Mouse (Mus musculus): Measurements from ENCODE around the gene Fkbp15.
"Not testable (repeated sequence)": the region's sequence is repeated elsewhere in the genome, so short reads cannot be mapped to it uniquely, and the experiment has no call there.

The Fkbp15 gene

DNA sequence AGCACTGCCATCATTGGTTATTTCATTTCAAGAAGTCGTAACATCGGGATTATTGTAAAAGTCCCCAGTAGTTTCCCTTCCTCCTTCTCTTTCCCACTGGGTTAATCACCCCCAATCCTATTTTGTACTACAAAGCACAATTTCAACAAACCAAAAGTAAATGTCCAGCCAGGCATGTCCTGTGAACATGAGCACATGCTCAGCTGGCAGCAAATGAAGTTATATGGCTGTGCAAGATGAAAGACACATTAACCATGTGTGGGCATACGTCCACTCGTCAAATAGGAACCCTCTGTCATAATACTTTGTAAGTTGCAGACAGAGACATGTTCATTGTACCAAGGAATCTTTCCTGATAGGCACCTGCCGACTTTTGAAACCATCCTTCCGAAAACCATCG is 77.4 kb downstream of the Fkbp15 start:
- no peak for DNase-seq (ENCODE audit: low spot score in 2 of 2)

DNA sequence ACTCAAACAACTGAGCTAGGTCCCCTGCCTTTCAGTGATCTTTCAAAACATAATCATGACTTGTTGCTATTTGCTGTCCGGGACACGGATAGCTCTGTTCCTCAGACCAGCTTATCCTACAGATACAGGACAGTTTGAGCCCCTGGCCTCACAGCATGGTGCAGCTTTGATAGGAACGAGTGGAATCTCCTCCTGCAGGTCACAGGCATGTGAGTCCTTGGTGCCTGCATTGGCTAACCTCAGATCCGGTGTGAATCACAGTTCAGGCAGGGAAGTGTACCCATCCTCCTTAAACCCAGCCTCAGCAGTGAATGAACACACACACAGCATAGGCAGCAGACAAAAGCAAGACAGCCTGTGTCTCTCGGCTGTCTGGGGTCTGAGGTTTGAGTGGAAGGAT is 79.0 kb downstream of the Fkbp15 start:
- DNase-seq (ENCODE audit: low spot score in 2 of 2): peak in 1 of 2 experiments; percentile 5

- peak in 1 of 2 experiments; percentile 2 for DNase-seq (ENCODE audit: low spot score in 2 of 2)
Observed at GRCm38 (mm10) chr4:62278081-62278480, 82.3 kb downstream of the Fkbp15 start.

- DNase-seq (ENCODE audit: low spot score in 2 of 2): peak in 1 of 2 experiments; percentile 6
Observed at GRCm38 (mm10) chr4:62277222-62277621, 83.1 kb downstream of the Fkbp15 start.

DNA sequence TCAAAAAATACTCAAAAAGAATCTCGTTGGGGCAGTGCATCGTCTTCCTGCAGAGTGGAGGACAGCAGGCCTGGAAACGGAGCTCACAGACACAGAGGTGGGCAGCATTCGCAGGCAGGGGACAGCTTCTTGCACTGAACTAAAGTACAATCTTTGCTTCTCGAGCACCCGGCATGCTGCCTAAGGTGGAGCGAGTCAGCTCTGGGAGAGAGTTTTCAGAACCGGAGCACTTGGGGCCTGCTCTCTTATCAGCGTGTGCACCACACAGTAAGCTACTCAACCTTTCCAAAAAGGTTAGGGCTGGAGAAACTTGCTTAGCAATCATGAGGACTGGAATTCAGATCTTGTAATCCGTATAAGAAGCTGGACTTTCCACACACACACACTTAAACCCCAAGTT is 83.7 kb downstream of the Fkbp15 start:
- DNase-seq (ENCODE audit: low spot score in 2 of 2): peak in 1 of 2 experiments; percentile 7

DNA sequence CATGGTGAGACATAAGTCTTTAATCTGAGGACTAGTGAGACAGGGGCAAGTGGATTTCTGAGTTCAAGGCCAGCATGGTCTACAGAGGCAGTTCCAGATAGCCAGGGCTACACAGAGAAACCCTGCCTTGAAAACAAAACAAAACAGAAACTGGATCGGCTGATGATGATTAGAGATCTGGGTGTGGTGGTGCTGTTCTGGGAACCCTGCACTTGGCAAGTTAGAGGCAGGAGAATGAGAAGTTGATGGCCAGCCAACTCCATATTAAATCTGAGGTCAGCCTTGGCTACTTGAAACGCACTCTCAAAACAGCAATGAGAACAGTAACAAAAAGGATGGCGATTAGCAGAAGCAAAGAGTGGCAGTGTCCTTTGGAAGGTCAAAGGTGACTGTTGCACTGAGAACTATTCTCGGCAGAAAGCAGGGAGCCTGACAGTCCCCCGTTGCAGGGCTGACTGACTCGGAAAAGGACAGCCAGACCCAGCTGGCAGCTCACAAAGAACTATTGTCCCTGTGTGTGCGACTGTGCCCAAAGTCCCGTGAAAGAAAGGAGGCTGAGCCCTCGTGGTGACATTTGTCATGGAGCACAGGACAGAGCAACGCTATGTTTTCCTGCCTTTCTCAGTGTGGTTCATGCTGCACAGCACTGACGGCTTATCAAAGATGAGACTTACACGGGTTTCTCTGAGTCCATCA is 85.4 kb downstream of the Fkbp15 start:
- DNase-seq (ENCODE audit: low spot score in 2 of 2): peak in 1 of 2 experiments; percentile 9

GRCm38 (mm10) chr4:62273916-62274315 is 86.4 kb downstream of the Fkbp15 start:
- peak in 1 of 2 experiments; percentile 4 for DNase-seq (ENCODE audit: low spot score in 2 of 2)

DNA sequence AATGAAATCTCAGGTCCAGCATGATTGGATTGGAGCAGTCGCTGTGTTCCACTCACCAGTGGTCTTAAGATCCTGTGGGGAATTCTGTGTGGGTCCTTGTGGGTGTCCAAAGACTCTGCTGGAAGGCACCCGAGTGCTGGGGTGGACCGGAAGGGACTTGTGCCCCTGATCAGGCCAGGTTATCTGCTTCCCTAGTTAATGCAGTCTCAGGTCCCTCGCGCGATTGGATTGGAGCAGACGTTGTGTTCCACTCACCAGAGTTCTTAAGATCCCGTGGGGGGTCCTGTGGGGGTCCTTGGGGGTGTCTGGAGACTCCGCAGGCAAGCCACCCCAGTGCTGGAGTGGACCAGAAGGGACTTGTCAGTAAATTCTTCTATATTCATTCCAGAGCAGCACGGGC is 87.7 kb downstream of the Fkbp15 start:
- DNase-seq (ENCODE audit: low spot score in 2 of 2): peak in 1 of 2 experiments; percentile 9

GRCm38 (mm10) chr4:62267101-62267500 is 93.2 kb downstream of the Fkbp15 start:
- no peak for DNase-seq (ENCODE audit: low spot score in 2 of 2)

DNA sequence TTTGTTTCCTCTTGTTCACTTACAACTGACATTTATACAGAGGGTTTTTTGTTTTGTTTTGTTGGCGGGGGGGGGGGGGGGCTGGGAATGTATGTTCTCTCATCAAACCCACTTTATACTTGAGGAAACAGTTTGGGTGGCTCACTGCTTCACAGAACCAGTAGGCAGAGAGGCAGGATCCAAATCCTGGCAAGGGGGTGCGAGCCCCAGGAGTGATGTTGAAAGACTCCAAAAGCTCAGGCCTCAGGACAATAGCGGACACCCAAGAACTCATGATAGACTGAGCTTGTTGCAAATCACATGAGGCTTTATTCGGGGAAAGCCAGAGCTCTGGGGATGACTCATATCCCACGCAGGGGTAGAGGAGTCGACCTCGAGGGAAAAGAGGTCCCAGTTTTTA is 94.3 kb downstream of the Fkbp15 start:
- DNase-seq (ENCODE audit: low spot score in 2 of 2): not testable (repeated sequence)

DNA sequence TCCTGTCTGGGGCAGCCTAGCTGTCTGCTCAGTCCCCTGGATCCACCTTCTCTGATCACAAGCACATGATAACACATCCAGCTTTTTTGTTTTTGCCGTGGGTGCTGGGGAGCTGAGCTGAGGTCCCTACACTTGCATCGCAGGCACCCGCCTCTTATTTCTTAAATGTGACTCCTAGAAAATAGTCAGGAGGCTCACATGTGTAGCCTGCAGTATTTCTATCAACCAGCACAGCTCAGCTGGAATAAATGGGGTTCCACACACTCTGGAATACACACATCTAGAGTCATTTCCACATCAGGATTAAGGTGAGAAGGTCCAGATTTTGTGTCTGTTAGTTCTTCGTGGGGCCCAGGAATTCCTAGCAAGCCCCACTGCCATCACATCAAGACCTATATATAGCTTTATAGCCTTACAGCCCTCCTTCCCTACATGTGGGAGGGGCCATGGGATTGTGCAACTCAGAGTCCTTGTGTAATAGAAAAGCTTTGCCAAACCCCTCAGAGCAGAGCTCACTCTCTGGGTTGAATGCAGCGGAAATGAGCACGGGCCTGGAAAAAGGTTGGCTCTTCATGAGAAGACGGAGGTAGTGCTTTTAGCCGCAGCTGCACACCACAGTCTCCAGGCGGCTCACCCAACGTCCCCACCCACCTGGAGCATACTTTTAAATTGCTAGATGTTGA is 95.1 kb downstream of the Fkbp15 start:
- DNase-seq (ENCODE audit: low spot score in 2 of 2): no peak

DNA sequence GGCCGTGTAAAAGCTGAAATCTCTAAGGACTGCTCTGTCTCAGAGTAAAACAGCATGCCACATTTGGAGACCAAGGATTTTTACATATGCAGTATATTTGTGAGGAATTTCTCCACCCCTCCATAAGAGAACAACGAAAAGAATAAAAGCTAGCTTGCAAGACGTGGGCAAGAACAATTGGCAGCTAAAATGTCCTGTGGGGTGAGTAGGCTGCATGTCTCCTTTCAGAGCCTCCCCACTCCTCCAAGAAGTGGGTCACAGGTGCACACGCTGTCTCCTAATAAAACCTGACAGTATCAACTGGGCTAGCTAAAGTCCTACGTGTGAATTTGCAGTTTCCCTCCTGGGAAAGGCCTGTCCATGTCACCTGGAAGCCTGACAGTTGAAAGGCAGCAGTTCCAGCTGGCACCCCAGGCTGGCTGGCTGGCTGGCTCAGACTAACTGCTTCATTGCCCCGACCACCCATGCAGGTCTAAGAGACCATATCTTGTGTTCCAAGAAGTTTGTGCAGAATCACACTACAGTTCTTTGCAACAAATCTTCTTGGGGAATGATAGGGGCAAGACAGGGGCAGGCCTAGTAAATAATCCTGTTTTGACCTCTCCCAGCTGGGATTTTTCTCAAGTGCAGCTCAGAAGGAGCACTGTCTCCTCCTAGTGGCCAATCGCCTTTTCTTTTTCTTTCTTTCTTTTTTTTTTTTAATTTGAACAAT is 97.1 kb downstream of the Fkbp15 start:
- no peak for DNase-seq (ENCODE audit: low spot score in 2 of 2)

DNA sequence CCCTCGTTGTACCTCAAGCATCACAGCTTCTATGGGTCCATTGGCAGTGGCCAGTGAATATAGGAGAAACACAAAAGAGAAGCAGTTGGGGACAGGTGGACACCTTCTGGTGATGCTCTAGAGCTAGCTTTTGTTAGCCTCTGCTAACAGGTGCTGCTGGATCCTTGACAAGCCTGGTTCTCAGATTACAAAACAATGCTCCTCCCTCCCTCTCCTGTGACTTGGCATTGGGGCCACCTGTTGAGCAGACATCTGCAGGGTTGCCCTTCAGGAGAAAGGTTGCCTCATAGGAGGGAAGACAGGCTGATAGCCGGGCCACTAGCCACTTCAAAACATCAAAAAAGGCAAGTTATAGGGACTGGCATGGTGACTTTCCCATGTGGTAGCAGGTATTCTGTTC is 98.1 kb downstream of the Fkbp15 start, which contains the start of gene Slc31a2:
TSS of gene Slc31a2 (plus strand) at position 287 of the 400 bp plus-strand sequence.
- no peak for DNase-seq (ENCODE audit: low spot score in 2 of 2)

- DNase-seq (ENCODE audit: low spot score in 2 of 2): peak in 1 of 2 experiments; percentile 64
Observed at GRCm38 (mm10) chr4:62256931-62257330, 103.4 kb downstream of the Fkbp15 start.

DNA sequence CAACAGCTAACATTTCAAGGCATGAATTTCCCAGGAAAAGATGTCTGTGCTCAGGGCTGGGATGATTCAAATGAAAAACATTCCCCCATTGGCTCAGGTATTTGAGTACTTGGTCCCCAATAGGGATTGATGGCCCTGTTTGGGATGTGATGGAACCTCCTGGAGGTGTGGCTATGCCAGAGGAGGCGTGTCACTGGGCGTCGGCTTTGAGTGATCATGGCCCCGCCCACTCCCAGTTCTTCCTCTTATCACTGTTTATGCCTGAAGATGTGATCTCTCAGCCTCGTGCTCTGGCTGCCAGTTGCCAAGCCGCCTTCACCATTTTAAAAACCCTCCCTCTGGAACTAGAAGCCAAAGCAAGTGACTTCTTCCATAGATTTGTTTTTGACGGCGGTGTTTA is 105.8 kb downstream of the Fkbp15 start:
- no peak for DNase-seq (ENCODE audit: low spot score in 2 of 2)

- DNase-seq (ENCODE audit: low spot score in 2 of 2): no peak
Observed at GRCm38 (mm10) chr4:62251776-62252175, 108.6 kb downstream of the Fkbp15 start.

GRCm38 (mm10) chr4:62250896-62251544 is 109.3 kb downstream of the Fkbp15 start:
- DNase-seq (ENCODE audit: low spot score in 2 of 2): peak in 1 of 2 experiments; percentile 29

Data from spleen, postnatal 10 days (tissue).